Mouse (Mus musculus) cerebellum, postnatal 10 days (tissue): Measurements from ENCODE around the gene Gm3604.
"Not testable (repeated sequence)": the region's sequence is repeated elsewhere in the genome, so short reads cannot be mapped to it uniquely, and the experiment has no call there.

ENCODE experiments used
- DNase-seq, 2 experiments: peaks; one replicate each; pipeline ENCODE4 v3.0.0; 2021; ENCODE audit warnings: mixed read lengths in 2 of 2

Gene Gm3604

GRCm38 (mm10) chr13:62382952-62383351 is at the start of gene Gm3604:
Gene Gm3604 (minus strand): TSS chr13:62383177.
- DNase-seq, result peak; percentile 9 to 14

- not testable (repeated sequence) for DNase-seq
These were observed 16.2 kb upstream of the Gm3604 start for GRCm38 (mm10) chr13:62399206-62399605.

- DNase-seq, result not testable (repeated sequence)
These were observed 7.2 kb upstream of the Gm3604 start for GRCm38 (mm10) chr13:62390076-62390620.

- no peak for DNase-seq
These were observed 51.2 kb downstream of the Gm3604 start for GRCm38 (mm10) chr13:62331786-62332185.

- DNase-seq, result no peak
These were observed 51.6 kb downstream of the Gm3604 start for GRCm38 (mm10) chr13:62331381-62331780.
